Mouse (Mus musculus) spleen, postnatal 10 days (tissue): ENCODE measurements around the gene Ovca2.

Experiments used
- DNase-seq, 2 experiments: peaks; one replicate each; pipeline ENCODE4 v3.0.0; 2021 to 2022; ENCODE audit warnings: low spot score in 2 of 2

Gene Ovca2

GRCm38 (mm10) chr11:75170136-75170751 is 8.4 kb downstream of the Ovca2 start:
- peak; percentile 82 to 93 for DNase-seq

- DNase-seq: peak in 1 of 2 experiments; percentile 25
These were observed 9.1 kb downstream of the Ovca2 start, which contains the start of gene Hic1 for GRCm38 (mm10) chr11:75169405-75170080. TSS of gene Hic1 (minus strand) at chr11:75169519.

- DNase-seq: peak; percentile 74 to 85
These were observed 9.9 kb downstream of the Ovca2 start for GRCm38 (mm10) chr11:75168590-75169361.

GRCm38 (mm10) chr11:75167643-75168589 is 10.7 kb downstream of the Ovca2 start:
- peak; percentile 38 to 42 for DNase-seq

- DNase-seq: peak; percentile 50 to 57
These were observed 11.6 kb downstream of the Ovca2 start for GRCm38 (mm10) chr11:75166861-75167642.

GRCm38 (mm10) chr11:75166193-75166842 is 12.3 kb downstream of the Ovca2 start:
- DNase-seq: peak; percentile 35 to 42

- DNase-seq: peak; percentile 78 to 86
These were observed 13.0 kb downstream of the Ovca2 start for GRCm38 (mm10) chr11:75165441-75166192.

GRCm38 (mm10) chr11:75164750-75165149 is 13.9 kb downstream of the Ovca2 start:
- DNase-seq: peak in 1 of 2 experiments; percentile 45

- DNase-seq: peak in 1 of 2 experiments; percentile 10
These were observed 14.6 kb downstream of the Ovca2 start for GRCm38 (mm10) chr11:75164051-75164450.

GRCm38 (mm10) chr11:75163379-75163778 is 15.3 kb downstream of the Ovca2 start:
- peak in 1 of 2 experiments; percentile 14 for DNase-seq

GRCm38 (mm10) chr11:75162591-75163080 is 16.0 kb downstream of the Ovca2 start:
- DNase-seq: no peak

- DNase-seq: peak in 1 of 2 experiments; percentile 11
These were observed 17.1 kb downstream of the Ovca2 start for GRCm38 (mm10) chr11:75161417-75162008.

- DNase-seq: no peak
These were observed 17.7 kb downstream of the Ovca2 start for GRCm38 (mm10) chr11:75160954-75161353.

- peak in 1 of 2 experiments; percentile 69 for DNase-seq
These were observed 19.1 kb downstream of the Ovca2 start for GRCm38 (mm10) chr11:75159564-75159963.

- DNase-seq: no peak
These were observed 20.2 kb downstream of the Ovca2 start for GRCm38 (mm10) chr11:75158432-75158831.

GRCm38 (mm10) chr11:75157901-75158300 is 20.7 kb downstream of the Ovca2 start:
- DNase-seq: no peak

- no peak for DNase-seq
These were observed 21.6 kb downstream of the Ovca2 start for GRCm38 (mm10) chr11:75157037-75157436.

- DNase-seq: no peak
These were observed 22.2 kb downstream of the Ovca2 start for GRCm38 (mm10) chr11:75156416-75156815.

- DNase-seq: no peak
These were observed 22.6 kb downstream of the Ovca2 start for GRCm38 (mm10) chr11:75155985-75156384.
